Mouse (Mus musculus): ENCODE measurements at regions not wholly inside any gene's neighbourhood (a gene's known extent, or its start where the extent isn't known, plus 50 kb on each side); places are given as distances from the start of the nearest gene placed in this dataset.

- no peak for DNase-seq (ENCODE audit: inconsistent age in 2 of 2, low spot score in 1 of 2)
Measured at GRCm38 (mm10) chr8:128210761-128211160, 147.6 kb upstream of the Nrp1 start.

DNA sequence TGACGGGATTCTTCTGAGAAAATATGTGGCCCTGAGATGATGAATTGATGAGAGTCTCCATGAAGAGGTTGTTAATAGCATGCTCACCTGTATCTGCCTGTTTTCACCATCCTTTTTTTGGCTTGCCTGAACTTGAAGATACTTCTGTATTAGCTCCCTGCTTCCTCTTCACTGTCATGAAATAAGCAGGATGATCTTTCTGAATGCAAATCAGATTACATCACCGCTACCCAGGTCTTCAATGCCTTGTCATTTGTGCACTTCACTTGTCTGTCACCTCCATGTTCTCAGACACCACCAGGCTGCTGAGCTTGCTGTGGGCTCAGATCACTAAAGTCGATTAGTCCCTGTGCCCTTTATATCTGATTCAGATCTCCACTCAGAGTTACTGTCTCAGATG lies 146.2 kb upstream of the Nrp1 start:
- DNase-seq (ENCODE audit: inconsistent age in 2 of 2, low spot score in 1 of 2): no peak

GRCm38 (mm10) chr8:128214256-128214655 lies 144.1 kb upstream of the Nrp1 start:
- DNase-seq (ENCODE audit: inconsistent age in 2 of 2, low spot score in 1 of 2): peak in 1 of 2 experiments; percentile 37

DNA sequence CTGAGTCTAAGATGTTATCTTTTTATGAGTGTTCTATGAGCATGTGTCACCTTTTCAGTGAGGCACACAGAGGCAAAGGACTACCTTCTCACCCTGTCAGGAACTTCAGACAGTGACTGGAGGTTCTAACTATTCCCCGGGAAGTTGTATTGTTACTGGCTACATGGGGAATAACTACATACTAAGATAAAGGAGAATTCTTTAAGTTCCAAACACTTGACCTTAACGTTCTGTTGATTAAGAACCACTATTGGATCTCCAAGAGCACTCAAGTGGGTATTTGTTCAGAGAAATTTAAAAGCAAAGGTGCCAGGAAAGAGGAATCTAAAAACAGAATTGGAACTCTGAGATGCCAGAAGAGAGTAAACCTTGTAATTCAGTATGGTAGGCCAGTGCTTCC lies 139.5 kb upstream of the Nrp1 start:
- no peak for DNase-seq (ENCODE audit: inconsistent age in 2 of 2, low spot score in 1 of 2)

DNA sequence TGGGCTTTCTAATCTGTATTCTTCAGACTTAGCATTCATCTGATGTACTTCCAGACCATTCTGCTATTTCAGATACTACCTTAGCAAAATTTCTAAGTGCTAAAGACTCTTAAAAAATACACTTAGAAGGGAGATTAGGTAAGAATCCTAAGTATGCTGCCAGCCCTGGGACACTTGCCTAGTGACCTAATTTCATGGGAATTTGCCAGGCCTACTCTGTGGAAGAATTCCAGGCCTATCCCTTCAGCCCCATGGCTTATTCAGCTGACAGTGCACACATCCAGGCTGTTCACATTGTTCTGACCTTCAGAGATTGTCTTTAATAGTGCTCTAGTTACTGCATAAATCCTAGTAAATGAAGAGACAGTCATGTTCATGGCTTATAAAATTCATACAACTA lies 138.9 kb upstream of the Nrp1 start:
- peak; percentile 66 to 91 for DNase-seq (ENCODE audit: inconsistent age in 2 of 2, low spot score in 1 of 2)

GRCm38 (mm10) chr8:128223092-128223491 lies 135.3 kb upstream of the Nrp1 start:
- DNase-seq (ENCODE audit: inconsistent age in 2 of 2, low spot score in 1 of 2): no peak

DNA sequence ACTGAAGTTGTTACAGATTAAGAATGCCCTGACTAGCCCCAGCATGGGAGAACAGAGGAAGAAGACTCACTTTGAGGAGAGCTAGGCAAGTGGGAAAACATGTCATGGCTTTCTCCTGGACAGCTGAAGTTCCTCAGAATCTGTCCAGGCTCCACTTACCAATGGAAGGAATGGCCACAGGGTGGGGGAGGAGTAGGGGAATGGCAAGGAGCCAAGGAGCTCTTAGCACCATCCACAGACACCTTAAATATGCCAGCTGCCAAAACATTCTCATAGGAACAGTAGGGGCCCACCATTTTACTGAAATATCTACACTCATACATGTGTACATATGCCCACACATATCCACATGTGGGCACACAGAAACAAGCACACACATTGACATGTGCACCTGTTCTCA lies 134.9 kb upstream of the Nrp1 start:
- no peak for DNase-seq (ENCODE audit: inconsistent age in 2 of 2, low spot score in 1 of 2)

GRCm38 (mm10) chr8:128225123-128225522 lies 133.3 kb upstream of the Nrp1 start:
- no peak for DNase-seq (ENCODE audit: inconsistent age in 2 of 2, low spot score in 1 of 2)

- no peak for DNase-seq (ENCODE audit: inconsistent age in 2 of 2, low spot score in 1 of 2)
Measured at GRCm38 (mm10) chr8:128235071-128235470, 123.3 kb upstream of the Nrp1 start.

- DNase-seq (ENCODE audit: inconsistent age in 2 of 2, low spot score in 1 of 2): no peak
Measured at GRCm38 (mm10) chr8:128235527-128235926, 122.9 kb upstream of the Nrp1 start.

GRCm38 (mm10) chr8:128236097-128236496 lies 122.3 kb upstream of the Nrp1 start:
- no peak for DNase-seq (ENCODE audit: inconsistent age in 2 of 2, low spot score in 1 of 2)

- no peak for DNase-seq (ENCODE audit: inconsistent age in 2 of 2, low spot score in 1 of 2)
Measured at GRCm38 (mm10) chr8:128238948-128239347, 119.5 kb upstream of the Nrp1 start.

- DNase-seq (ENCODE audit: inconsistent age in 2 of 2, low spot score in 1 of 2): peak; percentile 45 to 80
Measured at GRCm38 (mm10) chr8:128239783-128240182, 118.6 kb upstream of the Nrp1 start.

GRCm38 (mm10) chr8:128241200-128241599 lies 117.2 kb upstream of the Nrp1 start:
- DNase-seq (ENCODE audit: inconsistent age in 2 of 2, low spot score in 1 of 2): no peak

DNA sequence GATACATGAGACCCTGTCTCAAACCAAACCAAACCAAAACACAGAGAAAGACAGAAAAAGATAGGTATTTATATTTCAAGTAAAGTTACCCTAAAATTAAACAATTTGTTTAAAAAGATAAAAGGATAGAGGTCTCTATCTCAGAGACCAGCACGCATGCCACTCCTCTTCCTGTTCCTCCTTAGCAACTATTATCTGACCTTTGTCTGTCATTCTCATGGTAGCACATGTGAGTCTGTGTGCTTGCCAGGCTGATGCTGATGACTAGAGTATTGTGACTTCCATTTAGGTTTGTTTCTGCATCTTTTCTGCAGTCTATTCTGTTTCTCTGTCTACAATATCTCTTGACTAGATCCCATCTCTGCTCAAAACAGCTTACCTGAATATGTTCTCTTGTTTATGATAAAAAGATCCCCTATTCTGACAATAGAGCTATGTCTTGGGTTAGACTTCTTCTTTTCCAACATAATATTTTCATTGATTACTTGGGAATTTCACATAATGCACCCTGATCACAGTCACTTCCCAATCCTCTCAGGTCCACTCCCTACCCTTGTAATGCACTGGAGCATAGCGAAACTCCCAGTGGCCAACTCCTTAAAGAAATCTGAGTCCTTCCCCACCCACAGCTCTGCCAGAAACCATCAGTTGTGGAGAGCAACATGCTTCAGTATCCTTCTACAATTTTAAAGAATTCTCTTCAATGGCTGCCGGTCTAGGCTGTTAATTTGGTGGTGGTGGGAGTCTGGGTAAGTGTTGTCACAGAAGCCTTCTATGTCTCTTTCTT lies 115.7 kb upstream of the Nrp1 start:
- DNase-seq (ENCODE audit: inconsistent age in 2 of 2, low spot score in 1 of 2): no peak

- DNase-seq (ENCODE audit: inconsistent age in 2 of 2, low spot score in 1 of 2): no peak
Measured at GRCm38 (mm10) chr8:128251723-128252122, 106.7 kb upstream of the Nrp1 start.

DNA sequence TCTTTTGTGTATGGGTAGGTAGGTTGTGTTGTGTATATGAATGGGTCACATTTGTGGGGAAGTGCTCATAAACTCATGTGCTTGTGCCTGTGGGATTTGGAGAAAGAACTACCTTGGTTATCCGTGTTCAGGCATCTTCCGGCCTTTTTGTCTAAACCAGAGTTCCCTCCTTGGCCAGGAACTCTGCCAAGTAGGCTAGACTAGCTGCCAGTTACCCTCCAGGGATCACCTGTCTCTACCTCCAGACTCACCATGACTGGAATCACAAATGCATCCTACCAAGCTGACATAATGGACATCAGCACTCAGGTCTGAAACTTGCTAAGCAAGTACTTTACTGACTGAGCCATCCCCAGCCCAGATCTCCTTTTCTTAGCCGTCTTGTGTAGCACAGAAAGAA lies 97.6 kb upstream of the Nrp1 start:
- DNase-seq (ENCODE audit: inconsistent age in 2 of 2, low spot score in 1 of 2): no peak

GRCm38 (mm10) chr8:128261367-128261766 lies 97.0 kb upstream of the Nrp1 start:
- DNase-seq (ENCODE audit: inconsistent age in 2 of 2, low spot score in 1 of 2): no peak

DNA sequence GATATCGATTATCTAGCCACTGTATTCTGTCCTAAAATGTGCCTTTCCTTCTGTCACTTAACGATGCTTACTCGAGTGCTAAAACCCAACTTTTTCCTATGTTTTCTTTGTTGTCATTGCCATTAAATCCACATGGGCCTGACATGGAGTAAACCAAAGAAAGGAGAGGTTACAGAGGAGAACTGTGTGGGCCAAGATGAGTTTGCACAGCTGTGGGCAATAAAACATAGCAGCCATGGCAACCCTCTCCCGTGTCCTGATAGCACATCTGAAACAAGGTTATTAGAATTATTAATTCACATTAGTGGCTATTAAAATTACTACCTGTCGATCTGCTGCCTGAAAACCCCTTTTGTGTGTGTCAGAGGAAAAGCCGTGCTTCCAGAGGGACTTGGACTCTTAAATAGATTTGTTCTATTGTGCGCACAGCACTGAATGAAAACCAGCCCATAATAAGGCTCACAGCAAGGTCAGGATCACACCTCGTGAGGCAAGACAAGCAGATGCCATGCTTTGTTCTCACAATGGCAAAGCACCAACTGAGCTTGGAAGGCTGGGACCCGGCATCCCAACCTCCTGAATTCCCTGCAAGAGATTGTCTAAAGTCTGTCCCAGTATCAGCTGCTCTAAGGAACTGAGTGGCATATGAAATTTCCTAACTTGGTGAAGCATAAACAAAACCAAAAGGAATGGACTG lies 95.0 kb upstream of the Nrp1 start:
- no peak for DNase-seq (ENCODE audit: inconsistent age in 2 of 2, low spot score in 1 of 2)

DNA sequence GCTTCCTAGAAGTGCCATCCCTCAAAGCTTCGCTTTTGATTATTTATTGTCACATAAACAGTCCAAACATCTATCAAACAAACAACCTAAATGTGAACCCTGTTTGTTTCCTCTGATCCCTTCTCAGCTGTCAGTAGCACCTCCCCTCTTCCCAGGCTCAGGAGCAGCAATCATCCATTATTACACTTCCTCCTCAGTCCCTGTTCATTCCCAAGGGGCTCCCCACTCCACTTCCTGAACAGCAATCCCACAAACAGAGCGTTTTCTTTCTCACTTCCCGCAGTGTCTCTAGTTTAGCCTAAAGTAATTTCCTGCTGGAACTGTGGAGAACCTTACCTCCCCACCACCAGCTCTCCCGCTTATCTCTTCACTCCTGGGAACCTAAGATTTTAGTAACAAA lies 91.1 kb upstream of the Nrp1 start:
- peak; percentile 9 to 49 for DNase-seq (ENCODE audit: inconsistent age in 2 of 2, low spot score in 1 of 2)

DNA sequence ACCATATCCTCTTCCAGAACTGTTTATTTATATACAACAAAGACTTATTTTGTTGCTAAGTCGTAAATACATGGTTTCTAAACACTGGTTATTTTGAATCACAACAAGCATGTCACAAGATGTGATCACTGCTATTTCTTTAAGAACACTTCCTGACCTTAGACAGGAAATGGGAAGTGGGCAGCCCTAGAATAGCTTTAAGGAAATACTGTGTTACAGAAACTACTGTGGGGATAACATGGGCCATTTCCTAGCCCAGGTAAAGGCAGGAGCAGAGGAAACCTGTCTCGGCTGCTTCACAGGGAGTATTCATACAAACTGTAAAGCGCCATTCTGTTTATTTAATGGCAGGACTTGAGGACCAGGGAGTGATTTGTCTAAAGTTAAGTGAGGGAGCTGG lies 90.4 kb upstream of the Nrp1 start:
- no peak for DNase-seq (ENCODE audit: inconsistent age in 2 of 2, low spot score in 1 of 2)

DNA sequence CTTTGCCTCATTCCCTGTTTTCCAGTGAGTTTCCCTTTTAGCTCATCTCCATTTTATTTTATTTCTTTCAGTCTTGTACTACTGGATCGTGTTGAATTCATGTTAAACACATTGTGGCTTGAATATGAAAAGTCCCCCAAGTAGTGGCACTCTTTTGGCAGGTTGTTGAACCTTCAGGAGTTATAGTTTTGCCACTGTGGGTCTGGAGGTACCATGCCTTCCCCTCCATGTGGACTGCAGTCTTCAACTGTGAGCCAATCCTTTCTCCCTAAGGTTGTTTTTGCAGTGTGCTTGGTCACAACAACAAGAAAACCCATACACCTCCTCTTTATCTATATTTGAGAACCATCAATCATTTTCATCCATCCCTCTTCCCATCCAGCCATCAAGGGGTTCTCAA lies 88.9 kb upstream of the Nrp1 start:
- DNase-seq (ENCODE audit: inconsistent age in 2 of 2, low spot score in 1 of 2): no peak

Data from adrenal gland, adult (tissue).